Mouse (Mus musculus): ENCODE measurements around the gene Snx14.

- TF ChIP-seq POLR2A (IDR thresholded peaks at IDR 0.05; ENCODE audit: low read depth, low read length) (no peak), CTCF (IDR thresholded peaks at IDR 0.05; ENCODE audit: extremely low read depth, insufficient read depth, insufficient read length, insufficient replicate concordance) (no peak)
Observed at GRCm38 (mm10) chr9:88350317-88350716, 88.4 kb downstream of the Snx14 start.

Measured in spleen, adult 2 months (tissue).